Mouse (Mus musculus) midbrain, postnatal 0 days (tissue): ENCODE data around the gene Olfr1045. TPM values are rescaled to one million over a fixed set of nuclear protein-coding genes. Genes with fewer than 3 reads are reported as not detected.
"Not testable (repeated sequence)": the region's sequence is repeated elsewhere in the genome, so short reads cannot be mapped to it uniquely, and the experiment has no call there.

Experiments
- ATAC-seq: fragments of 200-750 bp; cut with Nextera tagmentation; 2 replicates; pipeline ENCODE4 v1.8.0; 2017; ENCODE audit warnings: moderate number of reproducible peaks, mild to moderate bottlenecking, moderate TSS enrichment, moderate library complexity; ENCODE audit not compliant: low FRiP score
- DNase-seq: peaks from one replicate; pipeline ENCODE4 v3.0.0-alpha.2; 2015; ENCODE audit warnings: low spot score
- H3K27ac ChIP-seq: fragments of 300-500 bp; sonication (generic); 2 replicates; pipeline ENCODE4 v1.5.1; 2014; ENCODE audit warnings: low read depth, mild to moderate bottlenecking, low read length, mixed read lengths
- H3K27me3 ChIP-seq: fragments of 300-500 bp; sonication (generic); 2 replicates; pipeline ENCODE4 v1.6.1; 2014; ENCODE audit warnings: low read length, control low read depth, mixed read lengths; ENCODE audit not compliant: insufficient read depth
- H3K36me3 ChIP-seq: fragments of 300-500 bp; sonication (generic); 2 replicates; pipeline ENCODE4 v1.6.1; 2014; ENCODE audit warnings: low read length, control low read depth, mixed read lengths; ENCODE audit not compliant: insufficient read depth
- H3K4me1 ChIP-seq: fragments of 300-500 bp; sonication (generic); 2 replicates; pipeline ENCODE4 v1.6.1; 2014; ENCODE audit warnings: mild to moderate bottlenecking, control low read depth, antibody characterized with exemption, low read length, mixed read lengths; ENCODE audit not compliant: insufficient read depth
- H3K4me2 ChIP-seq: fragments of 300-500 bp; sonication (generic); 2 replicates; pipeline ENCODE4 v1.6.1; 2014; ENCODE audit warnings: low read depth, mild to moderate bottlenecking, low read length, mixed read lengths; ENCODE audit not compliant: poor library complexity, severe bottlenecking
- H3K4me3 ChIP-seq: fragments of 300-500 bp; sonication (generic); 2 replicates; pipeline ENCODE4 v1.5.1; 2014; ENCODE audit warnings: low read depth, mild to moderate bottlenecking, low read length, moderate library complexity
- H3K9ac ChIP-seq: fragments of 300-500 bp; sonication (generic); replicated peaks from 2 replicates; pipeline ENCODE4 v1.6.1; 2014; ENCODE audit warnings: mild to moderate bottlenecking, low read length, moderate library complexity, mixed read lengths; ENCODE audit not compliant: poor library complexity, severe bottlenecking
- H3K9me3 ChIP-seq: fragments of 300-500 bp; sonication (generic); 2 replicates; pipeline ENCODE4 v1.6.1; 2016; ENCODE audit warnings: low read length, control low read depth
- CTCF ChIP-seq: IDR thresholded peaks from 2 replicates; pipeline ENCODE4 v1.5.1; 2016; ENCODE audit warnings: antibody characterized with exemption, mild to moderate bottlenecking
- WGBS: fragments of 180-500 bp; shearing (Covaris S2); extraction: QIAGEN DNeasy Blood & Tissue Kit; methylation state at CpG from one replicate; pipeline ENCODE4 v1.1.7; 2014; 5-methylcytosine and 5-hydroxymethylcytosine counted together
- polyA plus RNA-seq: library from polyadenylated mRNA; unstranded; fragments of >200 nt; fragmentation: Nextera tagmentation; extraction: Ambion mirVana; gene quantifications from 2 replicates; pipeline ENCODE4 v1.2.1, GENCODE M21; 2015
- total RNA-seq: library from RNA; depleted of rRNA; stranded (reverse); fragments of >200 nt; gene quantifications from 2 replicates; pipeline ENCODE4 v1.2.3, GENCODE M21; 2014; rRNA removed

The Olfr1045 gene
- total and polyA plus RNA-seq, 2 experiments from 2014 or later: not detected

- no peak for DNase-seq
- no peak for ATAC-seq
- Histone ChIP-seq H3K4me1 (no peaks in the 10 kb centered on the region), H3K9me3 (no peaks in the 10 kb centered on the region), H3K4me2 (no peak overlapping the region), H3K27ac (no peak overlapping the region), H3K4me3 (no peak overlapping the region), H3K9ac (no peak overlapping the region), H3K27me3 (no peaks in the 10 kb centered on the region), H3K36me3 (no peaks in the 10 kb centered on the region)
- WGBS: 76% methylated on average over 3 of the region's 3 CpGs
- no peak for TF ChIP-seq CTCF
Measured at GRCm38 (mm10) chr2:86179950-86180349, 22.9 kb downstream of the Olfr1045 start.

GRCm38 (mm10) chr2:86177720-86178119, 25.1 kb downstream of the Olfr1045 start, which contains the start of gene Olfr1044:
TSS of gene Olfr1044 (minus strand) at chr2:86177820.
- ATAC-seq (no peak), DNase-seq (no peak)
- Histone ChIP-seq H3K4me2 (no peak within 1 kb of the TSS), H3K9ac (no peak within 1 kb of the TSS), H3K27ac (no peak within 1 kb of the TSS), H3K9me3 (no peaks in the 10 kb centered on the region), H3K27me3 (no peaks in the 10 kb centered on the region), H3K4me1 (no peaks in the 10 kb centered on the region), H3K4me3 (no peak within 1 kb of the TSS), H3K36me3 (no peaks in the 10 kb centered on the region)
- TF ChIP-seq CTCF: no peak

DNA sequence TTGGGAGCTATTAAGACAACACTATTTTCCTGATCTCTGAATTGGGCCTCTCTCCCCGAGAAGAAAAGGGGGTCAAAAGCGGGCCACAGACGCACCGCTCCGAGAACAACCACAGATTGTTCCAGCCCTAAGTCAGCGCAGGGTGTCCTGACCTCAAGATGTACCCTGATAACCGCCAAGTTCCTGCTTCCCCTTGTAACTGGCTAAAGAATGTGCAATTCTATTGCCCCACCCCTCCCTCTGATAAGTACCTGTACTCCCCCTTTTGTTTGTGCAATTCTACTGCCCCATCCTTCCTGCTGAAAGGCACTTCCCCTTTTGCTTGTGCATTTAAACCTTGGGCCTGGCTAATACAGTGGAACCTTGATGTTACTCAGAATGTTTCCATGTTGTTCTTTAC, 27.4 kb downstream of the Olfr1045 start:
- H3K4me3 ChIP-seq, H3K4me1 ChIP-seq, H3K27me3 ChIP-seq, H3K36me3 ChIP-seq, H3K9me3 ChIP-seq, H3K27ac ChIP-seq, ATAC-seq, H3K4me2 ChIP-seq, DNase-seq, H3K9ac ChIP-seq: not testable (repeated sequence)
- 90% methylated on average over 7 of the region's 7 CpGs for WGBS

- no peak for DNase-seq
- no peak for ATAC-seq
- 91% methylated on average over 2 of the region's 2 CpGs for WGBS
- H3K4me2 ChIP-seq: no peak within 1 kb of the TSS
- no peak for TF ChIP-seq CTCF
- H3K27ac ChIP-seq: no peak within 1 kb of the TSS
- no peak within 1 kb of the TSS for H3K4me3 ChIP-seq
- no peaks in the 10 kb centered on the region for H3K36me3 ChIP-seq
- no peaks in the 10 kb centered on the region for H3K4me1 ChIP-seq
- no peak within 1 kb of the TSS for H3K9ac ChIP-seq
- no peaks in the 10 kb centered on the region for H3K9me3 ChIP-seq
- H3K27me3 ChIP-seq: no peaks in the 10 kb centered on the region
Measured at GRCm38 (mm10) chr2:86167422-86167821, 35.4 kb downstream of the Olfr1045 start, which contains the start of gene Olfr1043. TSS of gene Olfr1043 (minus strand) at chr2:86167522.

- no peak for DNase-seq
- no peaks in the 10 kb centered on the region for H3K27me3 ChIP-seq
- H3K4me2 ChIP-seq: no peak within 1 kb of the TSS
- no peak within 1 kb of the TSS for H3K4me3 ChIP-seq
- no peak for ATAC-seq
- no peak within 1 kb of the TSS for H3K27ac ChIP-seq
- H3K9ac ChIP-seq: no peak within 1 kb of the TSS
- TF ChIP-seq CTCF: no peak
- no peaks in the 10 kb centered on the region for H3K36me3 ChIP-seq
- no peaks in the 10 kb centered on the region for H3K9me3 ChIP-seq
- WGBS: 92% methylated on average over 2 of the region's 2 CpGs
- no peaks in the 10 kb centered on the region for H3K4me1 ChIP-seq
Measured at GRCm38 (mm10) chr2:86161738-86162137, 41.1 kb downstream of the Olfr1045 start, which contains the start of gene Olfr1042. TSS of gene Olfr1042 (minus strand) at chr2:86161838.

GRCm38 (mm10) chr2:86146632-86147031, 56.2 kb downstream of the Olfr1045 start, which contains the start of gene Olfr1040:
TSS of gene Olfr1040 (minus strand) at chr2:86146732.
- Histone ChIP-seq H3K9me3 (no peaks in the 10 kb centered on the region), H3K36me3 (no peaks in the 10 kb centered on the region), H3K4me3 (no peak within 1 kb of the TSS), H3K4me2 (no peak within 1 kb of the TSS), H3K27ac (no peak within 1 kb of the TSS), H3K27me3 (no peaks in the 10 kb centered on the region), H3K4me1 (no peaks in the 10 kb centered on the region), H3K9ac (no peak within 1 kb of the TSS)
- TF ChIP-seq CTCF: no peak
- ATAC-seq (no peak), DNase-seq (no peak)
- 88% methylated on average over 1 of the region's 1 CpGs for WGBS

Other genes starting within 250 kb of the Olfr1045 start
- gene Olfr1029, start 229.1 kb downstream of the Olfr1045 start, total RNA-seq: not detected in 2 replicates
- gene Olfr1029, start 229.1 kb downstream of the Olfr1045 start, polyA plus RNA-seq: not detected in 2 replicates
- gene Olfr1030, start 223.7 kb downstream of the Olfr1045 start, total RNA-seq: not detected in 2 replicates
- not detected in 2 replicates for gene Olfr1030, start 223.7 kb downstream of the Olfr1045 start, polyA plus RNA-seq
- gene Olfr1031, start 212.7 kb downstream of the Olfr1045 start, total RNA-seq: not detected in 2 replicates
- gene Olfr1031, start 212.7 kb downstream of the Olfr1045 start, polyA plus RNA-seq: not detected in 2 replicates
- not detected in 2 replicates for gene Olfr1032, start 197.5 kb downstream of the Olfr1045 start, total RNA-seq
- not detected in 2 replicates for gene Olfr1032, start 197.5 kb downstream of the Olfr1045 start, polyA plus RNA-seq
- 0.11 and 0.24 TPM in 2 replicates for gene Olfr1033, start 182.4 kb downstream of the Olfr1045 start, total RNA-seq
- not detected in 2 replicates for gene Olfr1033, start 182.4 kb downstream of the Olfr1045 start, polyA plus RNA-seq
- gene Olfr1034, start 157.1 kb downstream of the Olfr1045 start, total RNA-seq: 0.19 TPM in 1 of 2 replicates, not detected in the other
- not detected in 2 replicates for gene Olfr1034, start 157.1 kb downstream of the Olfr1045 start, polyA plus RNA-seq
- gene Olfr1036, start 129.0 kb downstream of the Olfr1045 start, total RNA-seq: not detected in 2 replicates
- gene Olfr1036, start 129.0 kb downstream of the Olfr1045 start, polyA plus RNA-seq: not detected in 2 replicates
- not detected in 2 replicates for gene Olfr1037, start 115.6 kb downstream of the Olfr1045 start, total RNA-seq
- not detected in 2 replicates for gene Olfr1037, start 115.6 kb downstream of the Olfr1045 start, polyA plus RNA-seq
- not detected in 2 replicates for gene Olfr1039, start 67.1 kb downstream of the Olfr1045 start, total RNA-seq
- not detected in 2 replicates for gene Olfr1039, start 67.1 kb downstream of the Olfr1045 start, polyA plus RNA-seq
- not detected in 2 replicates for gene Olfr1040, start 56.3 kb downstream of the Olfr1045 start, total RNA-seq
- not detected in 2 replicates for gene Olfr1040, start 56.3 kb downstream of the Olfr1045 start, polyA plus RNA-seq
- gene Olfr1042, start 41.2 kb downstream of the Olfr1045 start, total RNA-seq: not detected in 2 replicates
- not detected in 2 replicates for gene Olfr1042, start 41.2 kb downstream of the Olfr1045 start, polyA plus RNA-seq
- gene Olfr1043, start 35.5 kb downstream of the Olfr1045 start, total RNA-seq: not detected in 2 replicates
- not detected in 2 replicates for gene Olfr1043, start 35.5 kb downstream of the Olfr1045 start, polyA plus RNA-seq
- not detected in 2 replicates for gene Olfr1044, start 25.2 kb downstream of the Olfr1045 start, total RNA-seq
- not detected in 2 replicates for gene Olfr1044, start 25.2 kb downstream of the Olfr1045 start, polyA plus RNA-seq
- not detected in 2 replicates for gene Olfr52, start 17.3 kb downstream of the Olfr1045 start, total RNA-seq
- gene Olfr52, start 17.3 kb downstream of the Olfr1045 start, polyA plus RNA-seq: not detected in 2 replicates
- gene Olfr1046, start 16.3 kb upstream of the Olfr1045 start, total RNA-seq: not detected in 2 replicates
- not detected in 2 replicates for gene Olfr1046, start 16.3 kb upstream of the Olfr1045 start, polyA plus RNA-seq
- gene Olfr1047, start 28.4 kb upstream of the Olfr1045 start, total RNA-seq: not detected in 2 replicates
- gene Olfr1047, start 28.4 kb upstream of the Olfr1045 start, polyA plus RNA-seq: not detected in 2 replicates
- gene Olfr1048, start 37.3 kb upstream of the Olfr1045 start, total RNA-seq: not detected in 2 replicates
- gene Olfr1048, start 37.3 kb upstream of the Olfr1045 start, polyA plus RNA-seq: not detected in 2 replicates
- gene Olfr1049, start 55.3 kb upstream of the Olfr1045 start, total RNA-seq: not detected in 2 replicates
- gene Olfr1049, start 55.3 kb upstream of the Olfr1045 start, polyA plus RNA-seq: not detected in 2 replicates
- not detected in 2 replicates for gene Olfr1051, start 76.1 kb upstream of the Olfr1045 start, total RNA-seq
- not detected in 2 replicates for gene Olfr1051, start 76.1 kb upstream of the Olfr1045 start, polyA plus RNA-seq
- not detected in 2 replicates for gene Olfr1052, start 89.4 kb upstream of the Olfr1045 start, total RNA-seq
- gene Olfr1052, start 89.4 kb upstream of the Olfr1045 start, polyA plus RNA-seq: not detected in 2 replicates
- gene Olfr1053, start 112.3 kb upstream of the Olfr1045 start, total RNA-seq: not detected in 2 replicates
- not detected in 2 replicates for gene Olfr1053, start 112.3 kb upstream of the Olfr1045 start, polyA plus RNA-seq
- not detected in 2 replicates for gene Olfr1054, start 132.4 kb upstream of the Olfr1045 start, total RNA-seq
- gene Olfr1054, start 132.4 kb upstream of the Olfr1045 start, polyA plus RNA-seq: not detected in 2 replicates
- not detected in 2 replicates for gene Olfr1055, start 147.3 kb upstream of the Olfr1045 start, total RNA-seq
- not detected in 2 replicates for gene Olfr1055, start 147.3 kb upstream of the Olfr1045 start, polyA plus RNA-seq
- not detected in 2 replicates for gene Olfr1056, start 159.5 kb upstream of the Olfr1045 start, total RNA-seq
- gene Olfr1056, start 159.5 kb upstream of the Olfr1045 start, polyA plus RNA-seq: not detected in 2 replicates
- gene Olfr1057, start 175.4 kb upstream of the Olfr1045 start, total RNA-seq: not detected in 2 replicates
- gene Olfr1057, start 175.4 kb upstream of the Olfr1045 start, polyA plus RNA-seq: not detected in 2 replicates
- not detected in 2 replicates for gene Olfr1058, start 185.6 kb upstream of the Olfr1045 start, total RNA-seq
- not detected in 2 replicates for gene Olfr1058, start 185.6 kb upstream of the Olfr1045 start, polyA plus RNA-seq
- gene Olfr1061, start 211.0 kb upstream of the Olfr1045 start, total RNA-seq: not detected in 2 replicates
- gene Olfr1061, start 211.0 kb upstream of the Olfr1045 start, polyA plus RNA-seq: not detected in 2 replicates
- gene Olfr1062, start 223.7 kb upstream of the Olfr1045 start, total RNA-seq: not detected in 2 replicates
- not detected in 2 replicates for gene Olfr1062, start 223.7 kb upstream of the Olfr1045 start, polyA plus RNA-seq
- gene Olfr1065, start 247.6 kb upstream of the Olfr1045 start, total RNA-seq: not detected in 2 replicates
- not detected in 2 replicates for gene Olfr1065, start 247.6 kb upstream of the Olfr1045 start, polyA plus RNA-seq